In genomic region chr4:45786674-45787073, GRCm38 (mm10) we compare ENCODE assay signal across 17 mouse cellular contexts. TPM values are rescaled to one million over a fixed set of nuclear protein-coding genes. Genes with fewer than 3 reads are reported as not detected.
"Had no signal": no experiment of that assay in that cellular context is flagged by ENCODE, and none has a peak within 500 bp of the region (broad histone marks: within the 10 kb centered on the region; RNA-seq: fewer than 3 reads in every experiment).

No protein-coding gene starts in this region.

- H3K4me2 ChIP-seq: kidney, embryonic 15.5 days; limb, embryonic 15.5 days; liver, embryonic 15.5 days; lung, embryonic 14.5 days; neural tube, embryonic 13.5 days had no signal

- DNase-seq: kidney, adult 18-20 months; kidney, postnatal 4 days; lung, embryonic 14.5 days; lung, postnatal 10 days; lung, postnatal 4 days; midbrain, embryonic 14.5 days; retina, postnatal 1 day; right cerebral cortex, postnatal 4 days; thymus, postnatal 4 days had no signal

- H3K36me3 ChIP-seq: kidney, embryonic 15.5 days; limb, embryonic 15.5 days; liver, embryonic 15.5 days; midbrain, embryonic 10.5 days; neural tube, embryonic 13.5 days had no signal

- H3K27ac ChIP-seq: kidney, embryonic 15.5 days; left cerebral cortex, adult 2 months; limb, embryonic 15.5 days; liver, embryonic 15.5 days; midbrain, embryonic 10.5 days; neural tube, embryonic 13.5 days had no signal

- H3K4me3 ChIP-seq: kidney, embryonic 15.5 days; left cerebral cortex, adult 2 months; limb, embryonic 15.5 days; liver, embryonic 15.5 days; midbrain, embryonic 10.5 days; neural tube, embryonic 13.5 days had no signal

- H3K9ac ChIP-seq: kidney, embryonic 15.5 days; limb, embryonic 15.5 days; liver, embryonic 15.5 days; lung, embryonic 14.5 days; neural tube, embryonic 13.5 days had no signal

- H3K4me1 ChIP-seq: limb, embryonic 15.5 days had no signal

- H3K27me3 ChIP-seq: kidney, embryonic 15.5 days; limb, embryonic 15.5 days; liver, embryonic 15.5 days; neural tube, embryonic 13.5 days had no signal

- H3K9me3 ChIP-seq: kidney, embryonic 15.5 days; limb, embryonic 15.5 days; liver, embryonic 15.5 days; midbrain, embryonic 10.5 days; neural tube, embryonic 13.5 days had no signal

RNA-seq across cellular contexts. Expression of gene Igfbpl1, which starts 40.0 kb away (rescaled TPM):
- total RNA-seq: megakaryocyte, adult 5-6 weeks had no signal
- polyA plus RNA-seq: liver, embryonic 15.5 days; spleen, adult 2 months had no signal
